Mouse (Mus musculus) thymus, postnatal 4 days (tissue): ENCODE measurements around the gene Pde2a.
A peak's percentile ranks its signal among the peaks of the same experiment; 100 is the strongest.

Experiments used
- DNase-seq: peaks from one replicate; pipeline ENCODE4 v3.0.0; 2021

Pde2a gene

GRCm38 (mm10) chr7:101477200-101477599 lies 55.7 kb downstream of the Pde2a start:
- DNase-seq = no peak

GRCm38 (mm10) chr7:101478099-101478498 lies 56.6 kb downstream of the Pde2a start:
- no peak for DNase-seq

GRCm38 (mm10) chr7:101479841-101480240 lies 58.4 kb downstream of the Pde2a start:
- DNase-seq = no peak

- no peak for DNase-seq
These were observed 59.2 kb downstream of the Pde2a start for GRCm38 (mm10) chr7:101480671-101481070.

GRCm38 (mm10) chr7:101481872-101482498 lies 60.5 kb downstream of the Pde2a start:
- no peak for DNase-seq

- DNase-seq = peak; percentile 61
These were observed 61.1 kb downstream of the Pde2a start for GRCm38 (mm10) chr7:101482499-101483081.

GRCm38 (mm10) chr7:101483498-101484115 lies 62.1 kb downstream of the Pde2a start:
- no peak for DNase-seq

- peak; percentile 62 for DNase-seq
These were observed 65.6 kb downstream of the Pde2a start for GRCm38 (mm10) chr7:101487102-101487501.

- DNase-seq = no peak
These were observed 69.5 kb downstream of the Pde2a start for GRCm38 (mm10) chr7:101490952-101491351.

- no peak for DNase-seq
These were observed 76.9 kb downstream of the Pde2a start for GRCm38 (mm10) chr7:101498385-101498784.

GRCm38 (mm10) chr7:101499251-101499650 lies 77.8 kb downstream of the Pde2a start:
- DNase-seq = peak; percentile 59

GRCm38 (mm10) chr7:101499701-101500100 lies 78.2 kb downstream of the Pde2a start:
- peak; percentile 42 for DNase-seq

- no peak for DNase-seq
These were observed 79.7 kb downstream of the Pde2a start for GRCm38 (mm10) chr7:101501236-101501635.

- DNase-seq = peak; percentile 54
These were observed 80.2 kb downstream of the Pde2a start for GRCm38 (mm10) chr7:101501675-101502074.

- DNase-seq = peak; percentile 77
These were observed 81.9 kb downstream of the Pde2a start for GRCm38 (mm10) chr7:101503351-101503750.

GRCm38 (mm10) chr7:101503803-101504202 lies 82.3 kb downstream of the Pde2a start:
- no peak for DNase-seq

GRCm38 (mm10) chr7:101504507-101504906 lies 83.0 kb downstream of the Pde2a start:
- peak; percentile 78 for DNase-seq

- DNase-seq = no peak
These were observed 87.7 kb downstream of the Pde2a start for GRCm38 (mm10) chr7:101509212-101509611.

GRCm38 (mm10) chr7:101513655-101514054 lies 92.2 kb downstream of the Pde2a start:
- DNase-seq = no peak

- no peak for DNase-seq
These were observed 93.3 kb downstream of the Pde2a start for GRCm38 (mm10) chr7:101514768-101515167.

GRCm38 (mm10) chr7:101515295-101515694 lies 93.8 kb downstream of the Pde2a start:
- no peak for DNase-seq

- peak; percentile 56 for DNase-seq
These were observed 95.0 kb downstream of the Pde2a start for GRCm38 (mm10) chr7:101516460-101516859.

GRCm38 (mm10) chr7:101521696-101522095 lies 100.2 kb downstream of the Pde2a start:
- no peak for DNase-seq

- DNase-seq = no peak
These were observed 101.7 kb downstream of the Pde2a start for GRCm38 (mm10) chr7:101523205-101523604.
